Mouse (Mus musculus) megakaryocyte, embryonic 14.5 days (primary cell): ENCODE results near the gene Faf2. TPM values are rescaled to one million over a fixed set of nuclear protein-coding genes. Genes with fewer than 3 reads are reported as not detected.
A peak's percentile ranks its signal among the peaks of the same experiment; 100 is the strongest.

Experiments used
- H3K27me3 ChIP-seq: replicated peaks from 2 replicates; pipeline ENCODE3; 2012; ENCODE audit warnings: inconsistent platforms
- H3K36me3 ChIP-seq: replicated peaks from 2 replicates; pipeline ENCODE3; 2012; ENCODE audit warnings: low read length, inconsistent platforms, mixed read lengths
- H3K4me1 ChIP-seq: 2 replicates; pipeline ENCODE4 v1.6.1; 2012; ENCODE audit warnings: inconsistent platforms
- H3K4me3 ChIP-seq: replicated peaks from 2 replicates; pipeline ENCODE3; 2012; ENCODE audit warnings: moderate library complexity, mild to moderate bottlenecking, inconsistent platforms
- H3K9me3 ChIP-seq: 2 replicates; pipeline ENCODE4 v1.6.1; 2012; ENCODE audit warnings: inconsistent platforms
- FLI1 ChIP-seq: IDR thresholded peaks from 2 replicates; pipeline ENCODE4 v1.6.1; 2012; ENCODE audit warnings: low read length, inconsistent platforms, mixed read lengths
- GATA1 ChIP-seq: IDR thresholded peaks from 3 replicates; pipeline ENCODE4 v1.6.1; 2012; ENCODE audit warnings: mixed read lengths, low read length, inconsistent platforms, borderline replicate concordance
- polyA plus RNA-seq: library from polyadenylated mRNA; stranded (reverse); fragments of >175 nt; gene quantifications from 2 replicates; pipeline ENCODE4 v1.2.3, GENCODE M21; 2012; ENCODE audit warnings: low replicate concordance; ENCODE audit not compliant: insufficient read depth

Gene Faf2
- polyA plus RNA-seq, 1 experiment, result 13.9 TPM

DNA sequence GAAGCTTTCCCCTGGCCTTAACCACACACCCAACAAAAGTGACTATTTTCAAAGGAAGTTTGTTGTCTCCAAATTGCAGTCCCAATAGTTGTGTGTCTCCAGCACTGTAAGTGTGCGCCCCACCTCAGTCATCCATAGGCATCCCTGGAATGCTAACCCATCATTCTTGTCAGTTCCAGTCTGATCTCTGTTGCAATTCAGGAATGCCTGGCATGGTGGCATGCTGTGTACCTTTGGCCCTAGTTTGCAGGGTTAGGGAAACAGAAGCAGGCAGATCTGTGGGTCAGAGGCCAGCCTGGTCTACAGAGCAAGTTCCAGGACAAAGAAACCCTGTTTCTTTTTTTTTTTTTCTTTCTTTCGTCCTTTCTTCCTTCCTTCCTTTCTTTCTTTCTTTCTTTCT is 48.9 kb downstream of the Faf2 start:
- TF ChIP-seq FLI1 (no peak), GATA1 (no peak)
- Histone ChIP-seq H3K4me1 (no peaks in the 10 kb centered on the region; the same call in 1 of the 2 replicates), H3K27me3 (no peaks in the 10 kb centered on the region), H3K9me3 (peaks cover 14% of the 10 kb centered on the region), H3K36me3 (peaks cover 8% of the 10 kb centered on the region), H3K4me3 (no peak overlapping the region)

DNA sequence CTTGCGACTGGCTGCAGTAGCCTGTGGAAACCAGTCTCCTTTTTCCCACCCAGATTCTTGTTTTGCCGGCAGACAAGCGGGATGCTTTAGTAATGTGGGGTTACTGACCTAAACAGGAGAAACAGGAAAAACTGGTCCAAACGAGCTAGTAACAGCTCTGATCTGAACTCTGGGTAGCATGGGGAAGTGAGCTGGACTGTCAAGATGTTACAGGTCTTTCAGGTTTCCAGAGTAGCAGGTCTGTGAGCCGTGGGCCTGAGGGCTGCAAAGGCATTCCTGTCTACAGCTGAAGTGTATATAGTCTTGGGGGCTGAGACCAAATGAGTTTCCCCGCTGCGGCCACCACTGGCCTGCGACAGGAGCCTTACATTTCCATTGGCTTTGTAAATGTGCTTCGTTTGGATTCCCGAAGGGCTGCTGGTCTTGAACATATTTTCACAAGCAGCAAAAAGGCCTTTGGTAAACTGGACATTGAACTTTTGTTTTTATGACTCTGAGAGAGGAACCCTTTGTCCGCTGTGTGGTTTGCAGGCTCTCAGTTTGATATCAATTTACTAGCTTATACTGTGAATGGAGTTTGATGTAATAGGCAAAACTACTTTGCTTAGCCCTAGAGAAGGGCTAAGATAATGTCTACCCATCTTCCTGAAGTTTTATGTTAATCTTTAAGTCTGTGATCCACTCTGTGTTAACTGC is 54.5 kb downstream of the Faf2 start:
- Histone ChIP-seq H3K9me3 (no peaks in the 10 kb centered on the region), H3K4me1 (peaks cover 8% of the 10 kb centered on the region), H3K27me3 (no peaks in the 10 kb centered on the region), H3K4me3 (no peak overlapping the region), H3K36me3 (peaks cover 33% of the 10 kb centered on the region)
- TF ChIP-seq GATA1 (no peak), FLI1 (no peak)

DNA sequence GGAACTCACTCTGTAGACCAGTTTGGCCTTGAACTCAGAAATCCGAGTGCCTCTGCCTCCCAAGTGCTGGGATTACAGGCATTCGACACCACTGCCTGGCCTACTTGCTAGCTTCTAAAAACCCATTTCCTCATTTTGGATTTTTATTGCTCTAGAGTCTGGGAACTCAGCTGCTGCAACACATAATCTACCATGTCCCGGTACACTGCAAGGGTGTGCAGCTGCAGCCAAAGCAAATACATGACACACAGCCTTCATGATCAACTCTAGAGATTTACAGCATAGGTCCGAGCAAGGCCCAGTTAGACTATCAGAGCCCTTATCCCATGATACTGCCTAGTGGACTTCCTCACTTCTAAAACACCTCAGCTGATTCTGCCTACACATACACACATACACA is 56.7 kb downstream of the Faf2 start:
- no peak for TF ChIP-seq GATA1
- no peak for TF ChIP-seq FLI1
- Histone ChIP-seq H3K4me1 (peaks cover 31% of the 10 kb centered on the region), H3K36me3 (peaks cover 55% of the 10 kb centered on the region), H3K9me3 (no peaks in the 10 kb centered on the region), H3K27me3 (no peaks in the 10 kb centered on the region), H3K4me3 (no peak overlapping the region)

DNA sequence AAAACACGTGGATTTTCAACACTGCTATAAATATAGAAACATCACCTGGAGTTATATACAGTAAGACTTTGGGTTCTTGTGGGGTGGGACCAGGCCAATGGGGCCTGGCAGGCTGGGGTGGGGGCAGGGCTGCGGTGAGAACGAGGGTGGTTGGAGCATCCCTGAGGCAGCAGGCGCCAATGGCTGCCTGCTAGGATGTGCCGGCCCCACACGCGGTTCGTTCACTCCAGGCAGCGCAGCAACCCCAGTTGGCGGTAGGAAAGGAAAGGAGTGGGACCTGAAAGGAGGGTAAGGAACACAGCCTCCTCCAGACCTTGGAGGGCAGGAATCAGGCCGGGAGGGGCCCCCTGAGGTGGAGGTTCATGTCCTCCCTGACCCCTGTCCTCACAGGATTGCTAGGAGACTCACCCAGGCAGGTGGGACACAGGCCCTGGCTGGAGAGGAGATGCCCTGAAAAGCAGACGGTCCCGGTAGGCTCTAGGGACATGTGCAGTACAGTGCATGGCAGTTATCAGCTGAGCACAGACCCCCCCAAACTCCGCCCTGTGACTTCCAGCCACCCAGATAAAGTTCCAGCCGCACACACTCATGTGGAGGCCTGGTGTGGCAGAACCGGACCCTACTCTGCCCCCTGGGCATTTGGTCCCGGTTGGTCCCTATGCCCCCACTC is 58.7 kb downstream of the Faf2 start:
- TF ChIP-seq FLI1 (no peak), GATA1 (no peak)
- H3K36me3 ChIP-seq, result peaks cover 76% of the 10 kb centered on the region
- H3K9me3 ChIP-seq, result no peaks in the 10 kb centered on the region
- no peak overlapping the region for H3K4me3 ChIP-seq
- no peaks in the 10 kb centered on the region for H3K27me3 ChIP-seq
- peaks cover 51% of the 10 kb centered on the region for H3K4me1 ChIP-seq

DNA sequence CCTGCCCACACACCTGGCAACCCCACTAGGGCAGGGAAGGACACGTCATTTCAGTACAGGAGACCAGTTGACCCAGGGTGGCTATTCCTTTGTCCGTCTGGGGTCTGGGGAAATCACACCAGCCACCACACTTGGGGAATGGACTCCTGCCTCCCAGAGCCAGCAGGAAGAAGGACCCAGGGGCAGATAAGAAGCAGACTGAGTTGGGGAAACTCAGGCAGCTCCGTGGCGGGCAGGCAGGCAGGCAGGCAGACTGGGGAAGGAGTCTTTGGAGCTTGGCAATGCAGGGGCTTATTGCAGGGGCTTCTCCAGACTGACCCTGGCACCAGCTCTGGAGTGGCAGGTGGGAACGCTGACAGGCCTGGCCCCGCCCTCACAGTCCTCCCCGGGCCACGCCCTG is 59.7 kb downstream of the Faf2 start:
- H3K36me3 ChIP-seq, result peaks cover 83% of the 10 kb centered on the region

DNA sequence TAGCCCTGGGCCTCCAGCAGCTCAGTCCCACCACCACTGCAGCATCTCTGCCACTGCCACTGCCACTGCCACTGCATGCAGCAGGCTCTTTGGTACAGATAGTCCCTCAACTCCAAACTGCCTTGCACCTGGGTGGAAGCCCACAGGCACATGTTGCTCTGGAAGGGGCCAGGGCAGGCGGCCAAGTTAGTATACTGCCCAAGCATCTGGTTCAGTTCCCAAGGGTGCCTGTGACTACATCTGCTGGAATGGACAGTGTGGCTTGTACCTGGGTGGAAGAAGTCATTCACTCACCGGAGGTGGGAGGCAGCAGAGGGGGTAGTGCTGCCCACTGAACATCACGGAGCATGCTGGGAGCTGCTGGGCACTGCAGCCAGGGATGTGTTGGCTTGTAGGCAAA is 61.7 kb downstream of the Faf2 start:
- Histone ChIP-seq H3K4me1 (peaks cover 68% of the 10 kb centered on the region), H3K4me3 (no peak overlapping the region), H3K9me3 (no peaks in the 10 kb centered on the region), H3K36me3 (peaks cover 77% of the 10 kb centered on the region), H3K27me3 (no peaks in the 10 kb centered on the region)
- TF ChIP-seq FLI1 (no peak), GATA1 (no peak)

More for the DNA sequence above, 59.7 kb downstream of the Faf2 start:
- H3K4me3 ChIP-seq, result no peak overlapping the region
- H3K9me3 ChIP-seq, result no peaks in the 10 kb centered on the region
- TF ChIP-seq GATA1, result no peak
- TF ChIP-seq FLI1, result no peak
- H3K27me3 ChIP-seq, result no peaks in the 10 kb centered on the region
- peaks cover 61% of the 10 kb centered on the region for H3K4me1 ChIP-seq

DNA sequence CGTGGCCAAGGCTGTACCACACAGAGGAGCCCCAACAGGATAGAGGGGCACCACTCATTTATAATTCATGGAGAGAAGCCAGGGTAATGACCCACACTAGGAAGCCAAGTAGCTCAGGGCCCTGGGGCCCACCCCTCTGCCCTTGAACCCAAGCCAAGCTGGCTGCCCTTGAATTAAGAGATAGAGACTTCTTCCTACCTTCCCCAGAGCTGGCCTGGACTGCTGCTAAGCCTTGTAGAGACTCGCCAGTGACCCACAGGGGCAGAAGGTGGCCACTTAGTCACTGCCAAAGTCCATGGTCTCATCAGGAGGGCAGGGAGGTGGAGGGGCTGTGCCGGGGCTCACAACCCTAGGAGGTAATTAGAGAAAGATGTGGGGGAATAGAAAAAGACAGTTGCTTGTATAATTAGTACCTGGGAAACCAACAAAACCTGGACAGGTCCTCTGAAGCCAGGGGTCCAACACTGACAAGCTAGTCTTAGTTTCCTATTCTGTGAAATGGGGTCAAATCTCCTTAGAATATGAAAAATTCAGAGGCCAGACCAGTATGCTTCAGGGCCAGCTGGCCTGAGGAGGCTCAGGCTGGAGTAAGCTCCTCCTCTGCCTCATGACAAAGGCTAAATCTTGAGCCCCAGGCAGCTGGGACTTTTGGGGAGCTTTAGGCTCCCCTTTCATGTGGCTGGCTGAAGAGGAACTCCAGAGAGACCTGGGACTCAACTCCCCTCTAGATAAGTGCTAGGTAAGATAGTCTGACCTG is 62.7 kb downstream of the Faf2 start:
- H3K4me1 ChIP-seq, result peaks cover 78% of the 10 kb centered on the region
- TF ChIP-seq FLI1, result no peak
- TF ChIP-seq GATA1, result no peak
- H3K36me3 ChIP-seq, result peaks cover 67% of the 10 kb centered on the region
- no peaks in the 10 kb centered on the region for H3K9me3 ChIP-seq
- H3K27me3 ChIP-seq, result no peaks in the 10 kb centered on the region
- H3K4me3 ChIP-seq, result peak overlapping the region; percentile 100

DNA sequence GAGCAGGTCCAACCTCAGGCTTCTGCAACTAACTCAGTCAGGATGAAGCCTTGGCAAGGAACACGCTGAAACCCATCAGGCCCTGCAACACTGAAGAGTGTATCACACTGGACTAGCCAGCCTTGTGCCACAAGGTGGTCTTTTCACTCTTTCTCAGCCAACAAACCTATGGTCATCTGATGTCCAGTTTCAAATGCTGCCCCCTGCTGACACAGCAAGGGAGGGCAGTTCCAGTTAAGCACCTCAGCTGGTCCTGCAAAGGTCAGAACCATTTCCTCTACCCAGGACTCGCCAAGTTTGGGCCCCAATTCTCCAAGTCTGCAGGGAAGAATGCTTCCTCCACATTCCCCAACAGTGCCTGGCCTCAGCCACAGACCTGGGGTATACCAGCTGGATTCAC is 63.6 kb downstream of the Faf2 start:
- Histone ChIP-seq H3K4me1 (peaks cover 84% of the 10 kb centered on the region), H3K9me3 (no peaks in the 10 kb centered on the region), H3K36me3 (peaks cover 59% of the 10 kb centered on the region), H3K4me3 (peak overlapping the region; percentile 100), H3K27me3 (no peaks in the 10 kb centered on the region)
- no peak for TF ChIP-seq GATA1
- TF ChIP-seq FLI1, result no peak

DNA sequence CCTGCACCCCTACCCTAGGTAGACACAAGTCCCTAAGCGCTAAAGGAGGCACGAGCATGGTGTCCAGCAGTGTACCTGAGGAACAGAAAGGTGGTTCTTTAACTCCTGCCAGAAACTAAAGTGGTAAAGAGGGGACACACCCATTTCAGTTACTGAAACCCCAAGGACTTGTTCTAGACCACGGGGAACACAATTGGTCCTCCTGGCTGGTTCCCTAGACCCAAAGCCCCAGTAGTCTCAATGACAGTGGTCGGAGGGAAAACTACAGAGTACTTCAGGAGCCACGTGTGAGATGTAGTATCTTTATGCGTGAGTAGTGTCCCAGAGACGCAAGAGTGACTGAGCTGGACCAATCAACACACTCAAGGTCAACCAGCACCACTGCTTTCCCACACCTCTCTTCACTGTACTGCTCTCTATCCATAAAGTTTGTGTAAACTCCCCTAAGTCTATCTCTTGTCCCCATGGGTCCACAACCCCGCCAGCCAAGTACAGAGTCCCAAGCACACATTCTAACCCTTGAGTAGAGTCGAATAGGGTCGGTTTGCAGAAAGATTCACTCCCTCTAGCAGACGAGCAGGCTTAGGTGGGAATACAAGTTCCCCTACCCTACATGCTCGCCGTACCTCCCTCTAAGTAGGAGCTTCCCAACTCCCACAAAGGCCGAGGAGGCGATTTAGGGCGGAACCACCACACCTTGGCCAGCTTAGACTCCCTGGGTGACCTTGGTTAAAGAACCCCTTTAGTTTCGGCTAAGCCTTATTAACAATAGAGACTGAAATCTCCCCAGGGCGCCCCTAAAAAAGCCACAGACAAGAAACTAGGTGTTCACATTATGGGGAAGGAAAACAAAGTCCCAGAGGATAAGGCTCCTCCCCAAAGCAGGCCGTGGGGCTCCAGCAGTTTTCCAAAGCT is 64.8 kb downstream of the Faf2 start:
- Histone ChIP-seq H3K27me3 (no peaks in the 10 kb centered on the region), H3K9me3 (no peaks in the 10 kb centered on the region), H3K4me3 (peak overlapping the region; percentile 100), H3K4me1 (peaks cover 85% of the 10 kb centered on the region), H3K36me3 (peaks cover 53% of the 10 kb centered on the region)
- TF ChIP-seq GATA1, result no peak
- no peak for TF ChIP-seq FLI1
